Mouse (Mus musculus) cerebellum, postnatal 14 days (tissue): ENCODE results near the gene Spsb1.

Experiments
- DNase-seq, 2 experiments: peaks; one replicate each; pipeline ENCODE4 v3.0.0; 2021; ENCODE audit warnings: mixed read lengths in 2 of 2

The Spsb1 gene

DNA sequence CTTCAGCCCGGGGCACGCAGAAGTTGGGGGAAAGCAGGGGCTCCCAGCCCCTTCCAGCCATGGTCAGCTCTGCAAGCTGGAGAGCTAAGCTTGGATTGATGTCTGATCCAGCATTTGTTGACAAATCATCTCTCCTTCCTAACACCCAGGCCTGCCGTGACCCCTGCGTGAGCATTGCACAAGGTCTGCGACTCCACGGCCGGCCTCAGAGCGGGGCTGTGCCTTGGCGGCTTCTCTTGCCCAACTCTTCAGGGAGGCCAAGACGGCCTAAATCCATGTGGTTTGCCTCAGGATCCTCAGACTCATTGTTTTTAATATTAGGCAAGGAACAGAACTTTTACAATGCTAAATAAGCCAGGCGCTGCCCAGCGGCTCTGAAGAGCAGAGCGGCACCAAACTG, 3.6 kb downstream of the Spsb1 start:
- no peak for DNase-seq

GRCm38 (mm10) chr4:149949691-149950090, 5.2 kb downstream of the Spsb1 start:
- no peak for DNase-seq

- DNase-seq: no peak
Measured at GRCm38 (mm10) chr4:149948119-149948518, 6.7 kb downstream of the Spsb1 start.

- DNase-seq: no peak
Measured at GRCm38 (mm10) chr4:149947396-149947795, 7.4 kb downstream of the Spsb1 start.

- no peak for DNase-seq
Measured at GRCm38 (mm10) chr4:149945194-149945593, 9.6 kb downstream of the Spsb1 start.

DNA sequence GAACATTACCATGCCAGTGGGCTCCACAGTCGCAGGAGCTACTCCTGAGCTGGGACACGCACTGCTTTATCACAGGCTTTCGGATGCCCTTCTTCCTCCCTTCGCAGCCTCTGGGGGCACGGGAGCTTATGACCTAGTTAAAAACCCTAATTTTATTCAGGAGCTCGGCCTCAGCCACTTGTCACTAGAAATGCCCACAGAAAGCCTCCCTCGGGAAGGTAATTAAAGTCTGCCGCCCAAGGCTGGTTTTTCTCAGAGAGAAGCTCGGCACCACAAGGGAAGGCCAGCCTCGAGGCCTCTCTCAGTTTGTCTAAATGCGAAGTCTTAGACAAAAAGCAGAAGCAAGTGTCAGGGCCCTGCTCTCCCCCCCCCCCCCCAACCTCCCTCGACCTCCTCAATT, 10.6 kb downstream of the Spsb1 start:
- DNase-seq: no peak

GRCm38 (mm10) chr4:149942831-149943741, 11.8 kb downstream of the Spsb1 start:
- DNase-seq: peak; percentile 42 to 44

GRCm38 (mm10) chr4:149941067-149941755, 13.6 kb downstream of the Spsb1 start:
- DNase-seq: no peak

GRCm38 (mm10) chr4:149938701-149939100, 16.1 kb downstream of the Spsb1 start:
- no peak for DNase-seq

DNA sequence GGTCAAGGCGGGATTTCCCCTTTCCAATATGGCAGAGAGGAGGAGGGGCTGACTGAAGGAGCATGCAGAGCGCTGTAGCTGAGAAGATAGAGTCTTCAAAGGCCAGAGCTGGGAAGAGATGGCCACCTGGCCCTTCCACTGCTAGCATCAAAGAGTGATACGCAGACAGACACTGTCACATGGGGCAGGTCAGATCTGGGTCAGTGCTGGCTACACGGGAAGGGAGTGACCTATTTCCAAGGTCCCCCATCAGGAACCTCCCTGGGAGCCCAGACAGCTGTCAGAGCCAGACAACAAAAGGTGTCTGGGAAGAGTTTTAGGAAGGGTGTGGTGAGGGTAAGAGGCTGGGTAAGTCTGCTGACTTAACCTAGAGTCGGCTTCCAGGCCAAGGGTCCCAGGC, 17.9 kb downstream of the Spsb1 start:
- no peak for DNase-seq

DNA sequence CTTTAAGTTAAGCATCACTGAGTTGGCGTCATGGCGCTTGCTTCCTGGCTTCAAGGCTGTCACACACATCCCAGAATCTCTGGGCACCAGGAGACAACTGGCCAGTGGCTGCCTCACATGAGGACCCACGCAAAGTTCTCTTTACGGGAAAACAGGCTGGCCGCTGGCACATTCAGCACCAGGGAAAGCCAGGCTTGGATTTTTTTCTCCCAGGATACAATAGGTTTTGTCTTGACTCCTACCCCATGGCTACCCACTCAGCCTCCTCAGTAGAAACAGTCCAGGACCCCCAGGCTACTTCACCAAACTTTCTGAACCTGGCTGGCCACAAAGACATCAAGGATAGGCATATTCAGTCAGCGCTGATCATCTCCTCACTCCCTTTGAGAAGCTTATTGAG, 19.4 kb downstream of the Spsb1 start:
- no peak for DNase-seq

DNA sequence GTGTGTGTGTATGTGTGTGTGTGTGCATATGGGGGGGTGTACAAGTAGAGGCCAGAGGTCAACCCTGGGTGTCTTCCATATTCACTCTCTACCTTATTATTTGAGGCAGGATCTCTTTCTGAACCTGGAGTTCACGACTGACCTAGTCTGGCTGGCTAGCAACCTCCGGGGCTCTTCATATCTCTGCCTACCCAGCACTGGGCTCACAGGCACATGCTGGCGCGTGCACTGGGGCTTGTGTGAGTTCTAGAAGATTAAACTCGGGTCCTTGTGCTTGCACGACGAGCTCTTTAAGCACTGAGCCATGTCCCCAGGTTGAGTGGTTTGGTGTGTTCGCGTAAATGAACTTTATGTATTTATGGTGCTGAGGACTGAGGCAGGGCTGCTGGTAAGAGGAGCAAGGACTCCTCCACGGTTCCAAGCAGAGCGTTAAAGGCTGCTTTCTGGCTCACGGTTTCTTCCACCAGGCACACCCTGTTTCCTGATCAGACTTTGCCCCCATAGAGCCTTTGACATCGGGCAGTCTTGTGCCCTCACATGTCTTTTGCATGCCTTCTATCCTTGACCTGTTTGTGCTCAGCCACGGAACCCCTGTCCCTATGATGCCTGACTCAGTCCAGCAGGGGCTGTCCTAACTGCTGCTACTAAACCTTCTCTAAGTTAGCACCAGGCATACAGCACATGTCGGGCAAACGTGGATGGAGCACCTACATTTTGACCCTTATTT, 21.2 kb downstream of the Spsb1 start:
- no peak for DNase-seq

- DNase-seq: no peak
Measured at GRCm38 (mm10) chr4:149933025-149933424, 21.8 kb downstream of the Spsb1 start.

DNA sequence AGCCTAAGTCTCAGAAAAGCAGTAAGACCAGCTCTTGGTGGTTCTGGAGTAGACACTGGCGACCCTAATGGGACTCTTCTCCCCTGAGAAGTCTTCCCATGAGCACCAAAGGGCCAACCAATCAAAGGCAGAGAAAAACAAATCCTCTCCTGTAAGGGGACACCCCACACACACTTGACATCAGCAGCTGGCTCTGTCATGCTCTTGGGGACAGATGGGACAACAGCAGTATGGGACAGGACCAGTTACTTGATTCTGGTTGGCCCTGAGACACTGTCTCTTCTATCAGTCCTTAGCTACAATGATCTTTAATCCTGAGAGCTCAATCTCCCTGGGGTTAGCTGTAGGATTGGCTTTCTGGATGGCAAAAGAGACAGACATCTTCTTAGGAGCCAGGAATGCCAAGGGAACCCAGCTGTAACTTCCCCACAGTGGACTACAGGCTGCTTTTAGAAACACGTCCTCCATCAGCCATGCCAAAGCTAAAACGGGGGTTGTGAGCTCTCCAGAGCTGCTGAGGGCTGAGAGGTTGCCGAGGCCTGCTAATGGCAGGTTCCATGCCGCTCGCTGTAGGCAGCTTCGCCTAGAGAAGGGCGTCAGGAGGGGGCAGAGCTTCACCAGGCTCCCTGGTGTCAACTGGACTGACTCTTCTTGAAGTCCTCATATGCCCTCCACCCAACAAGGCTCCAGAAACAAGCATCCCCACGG, 22.6 kb downstream of the Spsb1 start:
- no peak for DNase-seq

- DNase-seq: no peak
Measured at GRCm38 (mm10) chr4:149930755-149931154, 24.1 kb downstream of the Spsb1 start.

DNA sequence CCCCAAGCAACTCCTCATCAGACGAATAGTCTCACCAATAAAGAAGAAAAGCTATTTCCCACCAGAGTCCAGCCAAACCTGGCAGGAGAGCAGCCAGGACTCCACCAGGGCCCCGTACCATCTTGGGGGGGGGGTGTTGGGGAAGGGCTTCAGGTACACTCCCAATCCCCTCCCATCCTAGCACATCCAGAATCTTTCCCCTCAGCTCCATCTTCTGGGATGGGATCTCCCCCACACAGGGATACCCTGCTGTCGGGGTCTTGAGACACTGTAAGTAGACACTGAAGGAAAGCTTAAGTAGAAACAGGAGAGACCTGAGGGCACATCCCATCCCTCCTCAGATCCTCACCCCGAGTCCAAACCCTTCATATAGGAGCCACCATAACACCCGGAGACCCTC, 31.8 kb downstream of the Spsb1 start:
- no peak for DNase-seq

DNA sequence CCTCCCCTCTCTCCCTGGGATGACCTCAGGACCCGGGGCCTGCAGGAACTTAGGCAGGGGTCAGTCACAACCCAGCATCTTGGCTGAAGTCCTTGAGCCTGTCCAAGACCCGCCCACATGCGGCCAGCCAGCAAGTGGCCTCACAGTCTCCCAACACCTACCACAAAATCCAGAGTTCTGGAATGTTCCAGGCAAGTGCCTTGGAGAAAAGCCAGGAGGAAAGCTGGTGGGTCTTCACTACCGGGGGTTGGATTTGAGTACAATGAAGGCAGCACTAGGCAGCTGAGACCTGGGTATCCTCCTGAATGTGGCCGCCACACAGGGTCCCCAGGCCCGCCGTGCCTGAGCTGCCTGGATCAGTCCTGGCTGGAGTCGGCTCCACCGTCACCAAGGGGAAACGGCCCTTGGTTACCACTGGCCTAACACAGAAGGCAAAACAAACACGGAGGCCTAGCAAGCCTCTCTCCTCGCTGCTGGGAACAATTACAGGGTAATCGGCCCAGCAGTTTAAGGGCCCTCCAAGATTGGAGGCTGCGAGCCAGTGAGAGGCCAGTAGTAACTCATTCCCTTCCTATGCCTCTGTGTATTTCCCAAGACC, 32.6 kb downstream of the Spsb1 start:
- no peak for DNase-seq

- DNase-seq: no peak
Measured at GRCm38 (mm10) chr4:149920886-149921285, 34.0 kb downstream of the Spsb1 start.

DNA sequence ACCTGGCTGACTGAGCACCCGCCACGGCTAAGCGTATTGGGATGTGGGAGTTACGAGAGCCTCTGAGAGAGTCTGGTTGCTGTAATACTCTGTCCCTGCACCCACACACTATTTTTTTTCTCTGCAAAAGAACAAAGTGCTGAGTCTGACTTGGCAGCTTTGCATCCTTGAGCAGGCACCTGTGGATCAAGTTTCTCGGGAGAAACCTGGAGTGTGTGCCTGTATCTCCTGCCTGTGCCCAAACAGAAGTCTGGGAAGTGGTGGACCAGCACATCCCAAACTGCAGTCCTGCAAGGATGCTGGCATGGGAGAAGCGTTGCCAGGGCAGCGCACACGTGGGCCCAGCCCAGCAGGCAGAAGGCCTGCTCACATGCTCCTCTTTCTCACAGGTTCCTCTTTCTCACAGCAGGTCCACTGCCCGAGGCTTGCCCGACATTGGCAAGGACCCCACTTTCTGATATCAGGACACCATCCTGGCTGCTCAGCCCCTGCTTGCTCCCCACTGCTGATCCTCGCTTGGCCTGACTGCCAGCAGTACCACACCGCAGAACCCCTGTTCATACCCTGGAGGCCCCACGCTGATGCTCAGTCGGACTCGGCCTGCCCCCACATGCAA, 36.3 kb downstream of the Spsb1 start:
- peak; percentile 34 to 63 for DNase-seq

- DNase-seq: no peak
Measured at GRCm38 (mm10) chr4:149916831-149917230, 38.0 kb downstream of the Spsb1 start.

GRCm38 (mm10) chr4:149913709-149914370, 41.0 kb downstream of the Spsb1 start:
- no peak for DNase-seq
